Mouse (Mus musculus) c-Kit-positive CD71-negative TER-119-negative erythroid progenitor cells, embryonic 14.5 days (primary cell): ENCODE measurements around the gene Ifnk.
A peak's percentile ranks its signal among the peaks of the same experiment; 100 is the strongest.

Experiments
- DNase-seq: peaks from one replicate; pipeline ENCODE4 v3.0.0-alpha.2; 2013; ENCODE audit warnings: low read depth

Gene Ifnk

DNA sequence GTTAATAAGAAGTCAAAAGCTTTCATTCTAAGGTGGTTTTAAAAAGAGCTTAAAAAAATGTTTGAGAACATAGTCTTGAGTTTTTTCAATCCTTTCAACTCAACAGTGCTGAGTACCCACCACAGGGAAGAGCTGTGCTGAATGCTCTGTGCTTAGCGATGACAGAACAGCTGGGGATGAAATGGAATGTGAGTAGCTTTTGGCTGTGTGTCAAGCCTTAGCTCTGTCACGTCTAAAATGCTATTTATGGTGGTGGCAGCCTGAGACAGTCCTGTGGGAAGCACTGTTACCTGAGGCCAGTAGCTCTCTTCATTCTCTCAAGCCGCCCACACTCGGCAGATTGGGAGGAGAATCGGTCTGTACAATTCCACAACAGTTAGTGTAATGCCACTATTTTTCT lies 37.9 kb downstream of the Ifnk start:
- no peak for DNase-seq

DNA sequence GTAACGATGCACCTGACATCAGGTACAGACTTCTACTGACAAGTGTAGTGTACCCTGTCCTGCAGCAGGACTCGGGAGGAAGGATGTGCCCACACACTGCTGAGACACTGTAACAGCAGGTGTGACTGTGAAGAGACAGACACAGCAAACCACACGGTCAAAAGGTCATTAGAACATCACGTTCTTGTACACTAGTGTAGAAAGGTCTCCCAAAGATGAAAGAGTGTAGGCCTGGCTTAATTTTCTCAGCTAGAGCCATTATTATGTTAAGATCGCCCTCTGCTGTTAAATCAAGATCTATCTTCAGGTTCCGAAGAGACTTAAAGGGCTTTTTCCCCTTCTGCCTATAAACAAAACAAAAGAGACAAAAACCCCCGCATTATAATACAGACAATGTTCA lies 40.9 kb downstream of the Ifnk start:
- DNase-seq, result peak; percentile 14

DNA sequence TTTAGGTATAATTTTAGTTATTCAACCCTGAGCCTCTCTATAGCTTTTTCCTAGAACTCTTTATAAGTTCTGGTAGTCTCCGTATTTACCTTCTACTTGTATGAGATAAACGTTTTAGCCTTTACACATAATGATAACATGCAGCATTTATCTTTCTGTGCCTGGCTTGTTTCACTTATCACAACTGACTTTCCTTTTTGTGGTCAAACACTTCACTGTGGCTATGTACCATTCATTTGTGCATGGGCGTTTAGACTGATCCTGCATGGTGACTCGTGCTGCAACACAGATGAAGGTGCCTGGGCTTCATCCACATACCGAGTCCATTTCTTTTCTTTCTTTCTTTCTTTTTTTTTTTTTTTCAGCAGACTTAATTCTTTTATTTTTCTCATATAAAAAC lies 49.8 kb downstream of the Ifnk start:
- no peak for DNase-seq
